Mouse (Mus musculus) gastrocnemius, postnatal 36 days (tissue): Measurements from ENCODE around the gene Bcr. TPM values are rescaled to one million over a fixed set of nuclear protein-coding genes. Genes with fewer than 3 reads are reported as not detected.

Source experiments
- DNase-seq, 2 experiments: peaks; one replicate each; pipeline ENCODE4 v3.0.0; 2022
- intact Hi-C: fragments of 180-260 bp; cut with DNase I; formaldehyde crosslinking; loops from one replicate; pipeline ENCODE4 v1.15.1; 2025
- total RNA-seq, 2 experiments: library from RNA; stranded (reverse); gene quantifications; 2 replicates each; pipeline ENCODE4 v1.2.3; 2021

The Bcr gene
- total RNA-seq, 2 experiments from 2014 or later = 4.3 to 4.4 TPM

DNA sequence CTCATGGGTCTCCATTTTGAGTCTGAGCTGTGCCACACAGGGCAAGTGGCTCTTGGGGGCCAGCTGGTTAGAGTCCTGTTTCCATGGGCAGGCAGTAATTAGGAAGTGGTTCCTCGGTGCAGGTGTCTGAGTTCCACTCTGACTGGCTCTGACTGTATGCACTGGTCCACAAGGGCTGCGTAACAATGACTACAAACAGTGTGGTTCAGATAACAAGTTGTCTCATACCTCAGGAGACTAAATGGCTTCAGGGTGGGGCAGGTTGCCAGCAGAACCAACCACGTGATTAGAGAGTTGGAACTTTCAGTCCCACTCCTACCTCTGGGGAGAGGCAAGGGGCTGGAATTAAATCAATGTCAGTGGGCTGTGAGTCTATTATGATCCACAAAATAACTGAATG is 59.0 kb downstream of the Bcr start:
- DNase-seq = no peak
- intact Hi-C loops = no loop called here

DNA sequence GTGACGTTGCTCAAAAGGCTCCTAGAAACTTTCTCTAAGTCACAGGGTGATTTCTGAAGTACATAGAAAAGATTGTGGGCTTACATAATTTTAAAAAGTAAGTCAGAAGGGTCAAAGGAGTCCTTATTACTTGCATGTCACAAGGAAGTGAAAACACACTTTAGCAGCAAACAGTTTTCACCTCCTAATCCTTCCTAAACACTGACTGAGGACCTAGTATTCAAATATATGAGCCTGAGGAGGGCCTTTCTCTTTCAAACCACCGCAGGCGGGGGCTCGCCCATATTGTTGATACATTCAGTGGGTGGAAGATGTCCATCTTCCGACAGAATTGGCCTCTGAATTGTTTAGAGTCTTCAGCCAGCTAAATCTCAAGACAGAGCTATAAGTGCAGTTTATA is 59.8 kb downstream of the Bcr start:
- no peak for DNase-seq
- intact Hi-C loops = no loop called here

DNA sequence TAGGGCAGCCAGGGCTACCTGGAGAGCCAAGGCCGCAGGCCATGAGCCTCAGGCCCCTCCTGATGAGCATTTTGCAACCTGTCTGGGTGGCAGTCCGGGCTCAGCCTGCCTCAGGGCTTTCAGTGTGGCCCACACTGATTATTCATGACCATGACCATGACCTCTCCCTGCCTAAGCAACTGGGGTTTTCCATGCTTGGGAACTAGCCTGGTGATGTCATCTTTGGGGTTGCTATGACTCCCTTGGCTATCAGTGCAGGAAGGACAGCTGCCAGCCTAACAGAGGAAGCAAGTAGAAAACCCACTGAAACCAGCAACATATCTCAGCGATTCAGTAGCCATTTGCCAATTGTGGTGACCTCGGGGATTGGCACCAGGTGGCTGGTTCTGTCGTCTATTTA is 60.6 kb downstream of the Bcr start:
- intact Hi-C loops = no loop called here
- DNase-seq = peak; percentile 31 to 39

DNA sequence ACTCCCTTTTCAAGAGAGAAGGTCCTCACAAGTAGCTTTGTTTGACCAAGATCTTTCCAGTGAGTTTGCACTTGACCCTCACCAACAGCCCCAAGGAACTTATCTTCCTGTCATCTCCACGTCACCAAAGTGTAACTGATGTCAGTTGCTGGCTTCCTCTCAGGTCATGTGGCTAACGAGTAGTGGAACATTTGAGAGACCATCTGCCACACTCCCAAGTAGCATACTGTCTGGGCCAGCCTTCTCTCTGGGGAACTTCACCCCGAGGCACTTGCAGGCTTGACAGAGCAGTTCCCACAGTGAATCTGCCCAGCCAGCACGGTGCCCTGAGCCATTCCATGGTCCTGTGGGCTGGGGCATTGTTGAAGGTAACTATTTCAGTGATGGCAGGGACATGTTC is 65.2 kb downstream of the Bcr start:
- intact Hi-C loops = no loop called here
- DNase-seq = no peak

DNA sequence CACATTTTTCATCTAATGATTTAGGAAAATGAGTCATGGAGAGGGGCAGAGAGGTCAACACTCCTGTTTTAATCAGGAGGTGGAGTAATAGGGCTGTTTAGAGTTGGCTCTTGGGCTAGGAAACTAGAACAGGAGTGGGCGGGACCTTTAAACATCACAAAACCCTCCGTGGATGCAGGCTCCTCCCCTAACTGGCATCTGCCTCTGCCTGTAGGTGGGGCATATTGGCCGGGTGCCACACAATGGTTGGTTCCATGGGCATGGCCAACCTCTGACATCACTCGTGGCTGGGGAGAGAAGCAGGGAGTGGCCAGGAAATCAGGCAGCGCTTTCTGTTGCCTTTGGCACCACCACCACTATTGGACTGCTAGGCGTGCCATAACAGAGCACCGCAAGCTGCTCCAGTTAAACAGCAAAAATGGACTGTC is 68.9 kb downstream of the Bcr start:
- peak; percentile 46 to 63 for DNase-seq
- intact Hi-C loops = no loop called here

DNA sequence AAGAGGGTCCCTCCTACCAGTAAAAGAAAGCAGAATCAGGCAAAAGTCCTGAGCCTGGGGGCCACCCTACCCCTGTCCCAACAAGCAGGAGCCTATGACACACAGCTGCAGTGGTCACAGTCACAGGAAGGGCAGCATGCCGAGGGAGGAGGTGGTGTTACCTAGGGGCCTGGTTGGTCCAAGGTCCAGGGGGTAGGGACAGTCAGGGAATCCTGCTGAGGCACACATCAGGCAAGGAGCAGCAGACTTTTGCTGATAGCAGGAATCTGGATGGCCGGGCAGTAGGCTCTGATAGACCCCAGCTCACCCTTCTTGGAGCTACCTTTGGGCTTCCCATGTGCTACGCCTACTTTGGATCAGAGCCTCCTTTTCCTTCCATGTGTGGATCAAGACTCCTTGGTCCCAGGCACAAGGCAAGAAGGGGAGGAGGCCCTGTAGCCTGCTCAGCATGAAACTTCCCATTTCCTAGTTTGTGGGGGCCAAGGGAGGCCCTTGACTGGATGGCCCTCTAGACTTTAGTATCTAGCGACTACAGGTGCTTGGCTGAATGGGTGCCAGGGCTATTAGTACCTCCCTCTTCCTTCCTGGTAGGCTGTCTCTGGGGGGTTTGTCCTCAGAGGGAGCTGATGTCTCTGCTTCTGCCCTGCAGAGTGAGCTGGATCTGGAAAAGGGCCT is 70.1 kb downstream of the Bcr start:
- intact Hi-C loops = no loop called here
- no peak for DNase-seq

DNA sequence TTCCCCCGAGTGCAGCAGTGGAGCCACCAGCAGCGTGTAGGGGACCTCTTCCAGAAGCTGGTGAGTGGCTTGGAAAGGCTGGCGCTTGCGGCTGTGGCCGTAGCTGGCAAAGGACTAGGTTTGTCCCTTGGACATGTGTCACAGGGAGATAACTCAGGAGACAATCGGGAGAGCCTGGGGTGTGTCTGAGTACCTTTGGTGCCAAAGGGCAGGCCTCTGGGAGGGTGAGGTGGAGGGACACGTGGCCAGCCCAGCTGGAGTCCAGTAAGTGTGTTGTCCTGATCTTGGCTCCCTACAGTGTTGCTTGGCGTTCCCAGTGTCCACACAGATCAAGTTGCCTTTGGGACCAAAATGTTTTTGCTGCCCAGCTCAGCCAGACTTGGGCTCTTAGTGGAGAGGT is 71.2 kb downstream of the Bcr start:
- peak; percentile 45 to 55 for DNase-seq
- intact Hi-C loops = no loop called here

DNA sequence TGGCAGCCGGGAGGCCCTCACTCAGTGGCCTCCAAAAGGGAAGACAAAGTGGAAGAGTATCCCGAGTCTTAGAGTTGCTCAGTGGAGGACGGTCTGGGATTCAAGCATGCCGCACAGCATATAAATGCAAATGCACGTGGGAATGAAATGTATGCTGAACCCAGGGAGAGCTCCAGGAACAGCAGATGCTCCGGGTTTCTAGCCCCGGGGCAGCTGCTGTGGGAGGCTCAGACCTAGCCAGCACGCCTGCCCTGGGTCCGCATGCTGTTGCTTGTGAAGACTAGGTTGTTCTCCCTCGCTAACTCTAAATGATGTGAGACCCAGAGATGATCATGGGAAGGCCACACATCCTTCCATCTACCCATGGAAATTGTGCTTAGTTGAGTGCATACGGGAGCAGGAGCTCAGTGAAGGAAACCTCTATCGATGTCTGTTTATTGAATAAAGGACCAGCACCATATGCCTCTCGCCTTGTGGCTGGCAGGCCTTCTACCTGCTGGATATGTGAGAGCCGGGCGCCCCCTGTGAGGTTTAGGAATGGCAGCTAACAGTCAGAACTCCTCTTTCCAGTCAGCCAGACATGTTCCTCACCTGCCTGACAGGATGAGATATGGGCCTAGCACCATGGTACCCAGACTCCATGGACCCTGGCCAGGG is 74.6 kb downstream of the Bcr start:
- no peak for DNase-seq
- intact Hi-C loops = no loop called here

DNA sequence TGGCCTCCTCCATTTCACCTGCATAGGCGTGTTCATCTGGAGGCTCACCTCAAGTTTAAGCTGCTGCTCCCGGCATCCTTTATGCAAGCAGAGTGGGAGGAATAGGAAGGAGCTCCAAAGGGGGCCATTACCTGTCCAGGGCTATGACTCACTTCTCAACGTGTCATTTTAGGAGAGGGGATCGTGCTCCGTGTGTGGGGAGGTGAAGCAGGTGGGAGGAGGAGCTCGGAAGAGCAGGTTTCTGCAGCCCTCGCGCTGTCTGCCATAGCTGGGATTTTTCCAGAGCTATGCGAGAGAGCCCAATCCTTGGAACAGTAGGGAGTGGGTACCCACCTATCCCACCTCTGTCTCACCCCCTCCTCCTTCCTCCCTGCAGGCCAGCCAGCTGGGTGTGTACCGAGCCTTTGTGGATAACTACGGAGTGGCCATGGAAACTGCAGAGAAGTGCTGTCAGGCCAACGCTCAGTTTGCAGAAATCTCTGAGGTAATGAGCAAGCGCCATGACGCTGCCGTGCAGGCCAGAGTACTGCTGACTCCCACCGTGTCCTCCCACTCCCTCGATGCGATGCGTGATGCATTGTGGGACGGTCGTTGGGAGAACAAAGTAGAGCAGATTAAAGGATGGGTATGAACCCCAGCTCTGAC is 75.2 kb downstream of the Bcr start:
- intact Hi-C loops = no loop called here
- DNase-seq = no peak

DNA sequence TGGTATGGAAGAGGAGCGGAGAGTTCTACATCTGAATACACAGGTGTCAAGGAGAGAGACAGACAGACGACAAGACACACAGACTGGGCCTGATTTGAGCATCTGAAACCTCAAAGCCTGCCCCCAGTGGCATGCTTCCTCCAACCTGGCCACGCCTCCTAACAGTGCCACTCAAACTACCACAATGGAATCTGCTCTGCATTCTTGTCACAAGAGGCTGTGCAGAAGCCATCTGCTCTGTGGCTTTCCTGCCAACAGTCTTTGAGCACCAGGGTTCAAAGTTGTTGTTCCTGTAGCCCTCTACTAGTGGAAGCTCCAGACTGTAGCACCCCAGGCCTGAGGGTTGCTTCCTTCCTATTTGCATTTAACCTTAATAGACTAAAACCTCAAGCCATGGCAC is 76.8 kb downstream of the Bcr start:
- intact Hi-C loops = no loop called here
- DNase-seq = no peak

DNA sequence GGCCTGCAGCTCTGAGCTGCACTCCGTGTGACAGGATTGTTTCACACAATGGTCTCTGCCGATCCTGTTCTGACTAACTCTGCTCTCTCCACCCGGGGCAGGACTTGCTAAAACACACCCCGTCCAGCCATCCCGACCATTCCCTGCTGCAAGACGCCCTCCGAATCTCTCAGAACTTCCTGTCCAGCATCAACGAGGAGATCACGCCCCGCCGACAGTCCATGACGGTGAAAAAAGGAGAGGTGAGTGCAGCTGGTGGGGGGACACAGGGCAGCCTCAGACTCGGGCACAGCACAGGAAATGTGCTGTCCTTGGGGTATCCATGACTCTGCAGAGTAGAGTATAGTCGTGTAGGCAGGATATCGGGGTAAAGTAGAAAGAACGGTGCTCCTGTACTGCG is 84.8 kb downstream of the Bcr start:
- intact Hi-C loops = no loop called here
- DNase-seq = no peak

DNA sequence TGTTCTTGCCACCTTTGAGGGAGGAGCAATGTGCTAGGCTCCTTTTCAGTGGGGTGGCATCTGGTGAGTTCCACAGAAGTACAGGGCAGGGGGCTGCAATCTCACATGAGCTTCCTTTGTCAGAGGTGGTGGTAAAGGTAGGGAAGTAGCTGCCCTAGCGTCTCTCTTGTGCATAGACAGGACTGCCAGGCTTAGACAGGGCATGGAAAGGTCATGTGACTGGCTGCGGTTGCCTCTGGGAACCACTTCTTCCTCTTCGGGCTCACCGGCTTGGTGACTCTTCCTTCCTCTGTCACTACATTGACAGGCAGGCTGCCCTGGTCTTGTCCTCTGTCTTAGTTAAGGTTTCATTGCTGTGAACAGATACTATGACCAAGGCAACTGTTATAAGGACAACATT is 85.6 kb downstream of the Bcr start:
- intact Hi-C loops = no loop called here
- no peak for DNase-seq

DNA sequence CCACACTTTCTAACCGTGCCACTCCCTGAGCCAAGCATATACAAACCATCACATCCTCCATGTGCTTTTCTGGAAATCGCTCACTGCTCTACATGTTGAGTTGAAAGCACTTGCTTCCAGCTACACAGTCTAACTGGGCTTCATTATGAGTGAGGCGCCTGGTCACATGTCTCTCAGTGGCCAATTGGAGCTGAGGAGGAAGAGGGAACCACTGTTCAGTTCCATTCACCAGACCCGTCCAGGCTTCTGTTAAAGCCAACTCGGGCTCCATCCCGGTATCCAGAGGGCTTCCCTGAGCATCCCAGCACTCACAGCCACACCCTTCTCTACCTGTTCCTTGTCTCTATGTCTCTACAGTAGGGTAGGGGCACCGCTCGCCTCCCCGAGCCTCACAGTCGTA is 86.2 kb downstream of the Bcr start:
- DNase-seq = no peak
- intact Hi-C loops = no loop called here

DNA sequence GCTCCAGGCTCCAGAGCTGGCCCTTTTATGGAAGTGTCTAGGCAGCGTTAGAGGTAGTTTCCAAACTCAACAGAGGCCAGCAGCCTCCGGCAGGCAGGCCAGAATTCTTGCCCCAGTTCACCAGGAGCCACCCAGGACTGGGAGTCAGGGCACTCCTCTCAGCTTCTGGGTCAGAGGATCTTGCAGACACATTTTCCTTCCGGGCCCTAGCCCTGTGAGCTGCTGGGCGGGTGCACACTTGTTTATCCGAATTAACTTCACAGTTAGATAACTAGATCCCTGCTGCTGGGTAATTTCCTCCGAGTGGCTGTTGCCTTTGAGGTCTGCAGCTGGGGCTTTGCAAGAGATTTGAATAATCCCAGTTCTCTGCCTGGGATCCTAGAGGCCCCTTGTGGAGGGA is 87.9 kb downstream of the Bcr start:
- no peak for DNase-seq

DNA sequence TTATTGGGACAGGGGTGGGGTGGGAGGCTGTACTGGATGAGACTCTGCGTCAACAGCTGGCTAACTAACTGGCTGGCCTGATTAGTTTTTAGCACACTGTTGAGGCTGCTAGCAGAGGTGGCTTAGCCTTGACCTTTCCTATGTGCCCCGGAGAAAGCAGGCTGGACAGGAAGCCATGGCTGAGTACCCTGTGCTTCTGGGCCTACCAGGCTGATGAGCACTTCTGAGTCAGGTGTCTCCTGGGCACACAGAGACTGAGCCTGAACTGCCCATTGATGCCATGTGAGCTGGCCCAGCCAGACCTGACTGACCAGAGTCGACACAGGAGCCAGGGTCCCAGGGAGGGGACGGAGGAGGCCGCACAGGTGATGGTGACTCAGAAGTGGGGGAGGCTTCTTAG is 90.0 kb downstream of the Bcr start:
- intact Hi-C loops = loop anchor here (5.0 kb wide), 1 partner anchor 213 kb away; no protein-coding TSS in a partner anchor
- no peak for DNase-seq

More for the DNA sequence above, 87.9 kb downstream of the Bcr start:
- intact Hi-C loops = no loop called here

DNA sequence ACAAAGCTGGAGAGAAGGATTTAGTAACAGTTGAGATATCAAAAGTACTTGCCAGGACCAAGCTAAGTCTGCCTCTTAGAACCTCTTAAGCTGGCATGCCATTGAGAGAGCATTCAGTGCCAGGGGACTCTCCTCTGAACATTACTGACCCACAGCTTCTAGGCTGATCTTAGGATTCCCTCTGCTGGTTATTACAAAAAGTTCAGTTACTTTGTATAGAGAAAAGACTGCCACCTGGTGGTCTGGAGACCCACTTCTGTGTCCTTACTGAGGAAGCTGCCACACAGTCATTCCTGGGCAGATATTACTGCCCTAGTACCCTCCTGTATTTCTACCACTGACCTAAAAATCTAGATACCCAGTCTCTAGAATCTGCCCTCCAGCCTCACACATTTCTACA is 90.9 kb downstream of the Bcr start:
- DNase-seq = peak; percentile 27 to 55
- intact Hi-C loops = loop anchor here (1.0 to 5.0 kb wide), 2 partner anchors 92 to 214 kb away; no protein-coding TSS in a partner anchor

DNA sequence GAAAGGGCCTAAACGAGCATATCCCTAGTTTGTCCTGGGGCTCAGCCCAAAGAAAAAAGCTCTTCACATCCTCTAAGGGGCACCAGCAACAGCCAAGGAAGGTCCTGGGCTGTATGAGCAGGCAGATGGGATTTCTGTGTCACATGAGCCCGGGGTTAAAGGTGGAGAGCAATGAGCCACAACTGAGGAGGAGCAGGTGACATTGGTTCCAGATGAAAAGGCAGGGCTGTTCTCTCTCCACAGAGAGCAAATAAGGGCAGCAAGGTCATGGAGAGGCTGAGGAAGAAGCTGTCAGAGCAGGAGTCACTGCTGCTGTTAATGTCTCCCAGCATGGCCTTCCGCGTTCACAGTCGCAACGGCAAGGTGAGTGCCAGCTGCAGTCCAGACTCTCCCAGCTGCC is 96.4 kb downstream of the Bcr start:
- intact Hi-C loops = no loop called here
- DNase-seq = no peak

DNA sequence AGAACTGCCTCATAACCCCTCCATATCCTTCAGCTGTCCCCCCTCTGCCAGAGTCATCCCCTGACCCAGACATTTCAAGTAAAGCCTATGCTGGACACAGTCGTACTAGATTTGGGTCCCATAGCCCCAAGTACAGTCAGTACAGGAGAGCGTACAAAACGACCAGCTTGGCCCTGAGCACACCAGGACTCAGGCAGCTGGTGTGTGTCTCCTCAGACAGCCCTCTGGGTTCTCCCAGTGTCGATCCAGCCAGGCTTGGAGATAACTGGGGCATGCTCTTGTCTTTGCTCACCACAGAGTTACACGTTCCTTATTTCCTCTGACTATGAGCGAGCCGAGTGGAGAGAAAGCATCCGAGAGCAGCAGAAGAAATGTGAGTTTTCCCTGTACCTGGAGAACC is 97.3 kb downstream of the Bcr start:
- no peak for DNase-seq
- intact Hi-C loops = no loop called here

DNA sequence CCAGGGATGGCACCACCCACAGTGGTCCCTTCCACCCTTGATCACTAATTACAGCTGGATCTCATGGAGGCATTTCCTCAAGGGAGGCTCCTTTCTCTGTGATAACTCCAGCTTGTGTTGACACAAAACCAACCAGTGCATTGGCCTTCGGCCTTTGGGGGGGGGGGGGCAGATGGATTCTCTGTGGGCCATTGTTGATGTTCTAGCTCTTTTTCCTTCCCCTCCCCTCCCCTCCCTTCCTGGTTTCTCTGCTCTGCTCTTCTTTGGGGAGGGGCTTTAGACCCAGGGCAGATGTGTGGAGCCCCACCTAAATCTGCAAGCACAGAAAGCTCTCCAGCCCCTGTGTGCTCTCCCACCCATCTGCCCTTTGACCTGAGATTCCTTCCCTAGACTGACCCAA is 98.0 kb downstream of the Bcr start:
- intact Hi-C loops = no loop called here
- DNase-seq = no peak

DNA sequence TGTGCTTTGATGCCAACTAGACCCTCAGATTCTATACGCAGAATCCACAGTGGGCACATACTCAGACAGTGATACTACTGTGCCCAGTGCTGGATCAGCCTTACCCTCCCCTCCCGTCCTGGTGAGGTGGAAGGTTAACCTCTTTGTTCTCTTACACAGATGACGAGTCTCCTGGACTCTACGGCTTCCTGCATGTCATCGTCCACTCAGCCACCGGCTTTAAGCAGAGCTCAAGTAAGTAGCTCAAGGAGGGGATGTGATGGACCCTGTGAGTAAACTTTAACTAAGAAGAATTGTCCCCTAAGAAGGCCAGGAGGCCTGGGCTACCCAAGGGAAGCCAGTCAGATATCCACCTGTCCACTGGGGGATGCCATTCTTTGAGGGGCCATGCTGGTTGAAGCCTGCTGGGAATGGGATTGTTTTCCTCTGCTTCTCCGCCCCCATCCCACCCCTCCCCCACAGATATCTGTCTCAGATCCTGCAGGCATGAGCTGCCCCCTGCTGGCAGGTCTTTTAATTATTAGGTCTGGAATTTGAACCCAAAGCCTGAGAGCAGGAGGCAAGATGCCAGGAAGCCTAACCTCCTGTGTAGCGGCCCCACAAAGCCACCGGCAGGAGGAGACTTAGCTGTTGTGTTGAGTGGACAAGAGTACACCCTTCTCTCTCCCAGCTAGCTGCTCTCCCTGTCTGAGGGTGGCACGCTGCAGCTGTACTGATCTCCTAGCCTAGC is 99.9 kb downstream of the Bcr start:
- intact Hi-C loops = no loop called here

DNA sequence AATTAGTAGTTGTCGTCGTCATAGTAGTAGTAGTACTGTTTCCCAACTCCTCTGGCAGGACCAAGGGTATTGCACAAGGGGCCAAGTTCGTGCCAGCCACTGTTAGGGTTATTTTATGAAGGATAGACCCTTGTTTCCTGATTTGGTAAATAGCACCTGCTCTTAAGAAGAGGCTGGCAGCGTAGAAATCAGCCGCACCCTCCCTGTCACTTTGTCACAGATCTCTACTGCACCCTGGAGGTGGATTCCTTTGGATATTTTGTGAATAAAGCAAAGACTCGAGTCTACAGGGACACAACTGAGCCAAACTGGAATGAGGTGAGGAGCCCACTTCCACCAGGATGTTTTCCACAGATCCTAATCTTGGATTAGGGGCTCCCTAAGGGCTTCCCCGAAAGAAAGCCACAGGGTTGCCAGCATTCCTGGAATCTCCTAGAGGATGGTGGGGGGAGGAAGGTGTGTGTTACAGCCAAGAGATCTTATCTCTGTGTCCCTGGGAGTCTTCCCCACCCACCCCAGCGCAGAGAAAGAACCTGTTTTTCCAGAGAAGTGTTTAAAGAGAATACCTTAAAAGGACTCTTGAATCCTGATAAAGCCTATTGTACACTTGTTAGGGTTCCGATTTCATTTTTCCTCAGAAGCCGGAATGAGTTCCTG is 105.6 kb downstream of the Bcr start:
- intact Hi-C loops = no loop called here
- no peak for DNase-seq

More for the DNA sequence above, 99.9 kb downstream of the Bcr start:
- no peak for DNase-seq
